Mouse (Mus musculus) cortical plate, adult 2 months (tissue): Measurements from ENCODE around the gene Caskin1.

Experiments used
- CTCF ChIP-seq: fragments of 200-500 bp; IDR thresholded peaks from 2 replicates; pipeline ENCODE4 v1.5.1; 2011; ENCODE audit warnings: mild to moderate bottlenecking, control low read depth, low read length; ENCODE audit not compliant: insufficient read depth; ENCODE audit errors: extremely low read depth
- POLR2A ChIP-seq: fragments of 200-500 bp; IDR thresholded peaks from 2 replicates; pipeline ENCODE4 v1.6.1; 2011; ENCODE audit warnings: mild to moderate bottlenecking, low read length, control low read depth; ENCODE audit not compliant: insufficient read depth; ENCODE audit errors: extremely low read depth

GRCm38 (mm10) chr17:24529007-24529451 is 40.6 kb downstream of the Caskin1 start:
- TF ChIP-seq CTCF (peak; percentile 76), POLR2A (no peak)
